Mouse (Mus musculus) lung, postnatal 0 days (tissue): ENCODE measurements around the gene Sptbn4.

ENCODE experiments used
- CTCF ChIP-seq: IDR thresholded peaks from 2 replicates; pipeline ENCODE4 v1.5.1; 2016; ENCODE audit warnings: antibody characterized with exemption, mild to moderate bottlenecking
- EP300 ChIP-seq: IDR thresholded peaks from 2 replicates; pipeline ENCODE4 v1.6.1; 2016; ENCODE audit warnings: antibody characterized with exemption, mild to moderate bottlenecking, control low read depth

DNA sequence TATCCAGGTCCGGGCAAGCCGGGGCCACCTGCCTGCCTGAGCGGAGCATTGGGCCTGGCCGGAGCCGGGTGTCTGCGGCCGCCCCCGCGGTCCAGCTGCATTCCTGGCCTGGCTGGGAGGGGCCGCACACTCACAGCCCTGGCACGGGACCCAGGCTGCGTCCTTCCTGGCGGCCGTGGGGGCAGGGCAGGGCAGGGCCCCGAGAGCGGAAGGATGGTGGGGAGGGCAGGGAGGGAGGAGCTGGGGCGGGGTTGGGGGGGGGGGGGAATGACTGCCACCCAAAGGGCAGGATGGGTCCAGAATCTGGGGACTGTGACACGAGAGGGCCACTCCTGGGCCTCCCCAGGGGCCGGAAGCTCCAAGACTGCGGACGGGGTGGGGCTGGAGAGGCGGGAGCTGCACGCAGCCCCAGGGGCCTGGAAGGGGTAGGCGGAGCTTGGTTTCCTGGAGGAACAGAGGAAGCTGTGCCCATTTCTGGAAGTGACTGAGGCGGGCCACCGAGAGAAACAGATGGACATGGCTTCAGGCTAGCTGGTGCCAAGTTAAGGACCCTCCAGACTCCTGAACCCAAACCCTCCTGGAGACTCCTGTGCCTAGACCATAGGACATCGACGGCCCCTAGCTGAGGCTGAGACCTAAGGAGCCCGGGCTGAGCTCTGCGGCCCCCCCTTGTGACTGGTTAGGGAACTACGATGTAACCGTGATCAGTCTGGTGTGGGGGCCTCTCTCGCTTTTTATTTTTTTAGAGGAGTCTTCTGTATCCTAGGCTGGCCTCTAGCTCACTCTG is 43.2 kb upstream of the Sptbn4 start:
- TF ChIP-seq CTCF (peak; percentile 76), EP300 (no peak; the same call in 1 of the 2 replicates)
